Mouse (Mus musculus) lung, adult 2 months (tissue): ENCODE data around the gene Hist1h4m.

Source experiments
- CTCF ChIP-seq: fragments of 200-500 bp; IDR thresholded peaks from 2 replicates; pipeline ENCODE4 v1.5.1; 2011; ENCODE audit warnings: mild to moderate bottlenecking, low read length, control low read depth; ENCODE audit not compliant: insufficient read depth
- POLR2A ChIP-seq: fragments of 200-500 bp; IDR thresholded peaks from 2 replicates; pipeline ENCODE4 v1.6.1; 2011; ENCODE audit warnings: low read depth, mild to moderate bottlenecking, control low read depth, low read length, borderline replicate concordance; ENCODE audit errors: extremely low read depth

DNA sequence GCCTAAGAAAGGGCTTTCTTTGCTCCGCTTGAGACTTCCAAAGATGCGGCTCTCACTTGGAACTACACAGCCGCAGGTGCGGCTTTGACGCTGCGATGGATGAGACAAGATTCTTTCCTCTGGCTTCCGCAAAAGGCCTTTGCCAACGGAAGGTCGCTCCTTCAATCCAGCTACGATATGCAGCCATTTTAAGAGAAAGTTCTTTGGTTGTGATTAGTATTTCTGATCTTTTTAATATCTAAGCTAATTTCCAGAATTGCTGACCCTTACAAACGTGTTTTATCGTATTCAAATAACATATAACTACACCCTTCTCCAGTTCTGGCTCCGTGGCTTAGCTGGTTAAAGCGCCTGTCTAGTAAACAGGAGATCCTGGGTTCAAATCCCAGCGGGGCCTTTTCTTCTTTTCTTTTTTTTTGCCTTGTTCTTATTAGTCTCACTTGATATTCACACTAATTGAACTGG, 44.2 kb downstream of the Hist1h4m start:
- TF ChIP-seq POLR2A (no peak), CTCF (no peak)
